Mouse (Mus musculus) CD4-positive naive resting alpha-beta T cell, adult 76 days (primary cell): ENCODE data around the gene Ascl2. TPM values are rescaled to one million over a fixed set of nuclear protein-coding genes. Genes with fewer than 3 reads are reported as not detected.

ENCODE experiments used
- total RNA-seq: library from RNA; stranded (reverse); gene quantifications from one replicate; pipeline ENCODE4 v1.2.4, GENCODE M21; 2023

The Ascl2 gene
- total RNA-seq = not detected

GRCm38 (mm10) chr7:142968809-142969511 is at the start of gene Ascl2:
TSS of gene Ascl2 (minus strand) at chr7:142969264.

GRCm38 (mm10) chr7:143004727-143005343 is 35.8 kb upstream of the Ascl2 start, which contains the start of gene Tspan32:
TSS of gene Tspan32 (plus strand) at chr7:143005046.

GRCm38 (mm10) chr7:142931028-142931427 is 38.0 kb downstream of the Ascl2 start, which contains the start of gene Th:
TSS of gene Th (minus strand) at chr7:142931128.

Other genes starting within 250 kb of the Ascl2 start
- gene Ins2, start 225.9 kb downstream of the Ascl2 start, total RNA-seq = not detected
- not detected for gene Th, start 38.1 kb downstream of the Ascl2 start, total RNA-seq
- 147 TPM for gene Tspan32, start 35.8 kb upstream of the Ascl2 start, total RNA-seq
- 39.8 TPM for gene Cd81, start 83.5 kb upstream of the Ascl2 start, total RNA-seq
- 12.6 TPM for gene Tssc4, start 100.0 kb upstream of the Ascl2 start, total RNA-seq
- gene Trpm5, start 125.4 kb upstream of the Ascl2 start, total RNA-seq = 0.35 TPM
- gene Kcnq1, start 137.1 kb upstream of the Ascl2 start, total RNA-seq = not detected